Mouse (Mus musculus): ENCODE results near the gene Micall1.

- no peak for TF ChIP-seq CTCF (IDR thresholded peaks at IDR 0.05; ENCODE audit: extremely low read depth, insufficient read depth, low read length)
- TF ChIP-seq POLR2A (IDR thresholded peaks at IDR 0.05; ENCODE audit: extremely low read depth, insufficient read depth, low read length): no peak
Observed at GRCm38 (mm10) chr15:79097611-79098025, 11.1 kb upstream of the Micall1 start.
